Mouse (Mus musculus): ENCODE data around the gene Ap3d1.

The Ap3d1 gene

GRCm38 (mm10) chr10:80703643-80704042 lies 38.4 kb downstream of the Ap3d1 start:
- no peak for DNase-seq (ENCODE audit: low spot score)

GRCm38 (mm10) chr10:80702536-80703390 lies 39.3 kb downstream of the Ap3d1 start:
- DNase-seq (ENCODE audit: low spot score), result peak; percentile 96

DNA sequence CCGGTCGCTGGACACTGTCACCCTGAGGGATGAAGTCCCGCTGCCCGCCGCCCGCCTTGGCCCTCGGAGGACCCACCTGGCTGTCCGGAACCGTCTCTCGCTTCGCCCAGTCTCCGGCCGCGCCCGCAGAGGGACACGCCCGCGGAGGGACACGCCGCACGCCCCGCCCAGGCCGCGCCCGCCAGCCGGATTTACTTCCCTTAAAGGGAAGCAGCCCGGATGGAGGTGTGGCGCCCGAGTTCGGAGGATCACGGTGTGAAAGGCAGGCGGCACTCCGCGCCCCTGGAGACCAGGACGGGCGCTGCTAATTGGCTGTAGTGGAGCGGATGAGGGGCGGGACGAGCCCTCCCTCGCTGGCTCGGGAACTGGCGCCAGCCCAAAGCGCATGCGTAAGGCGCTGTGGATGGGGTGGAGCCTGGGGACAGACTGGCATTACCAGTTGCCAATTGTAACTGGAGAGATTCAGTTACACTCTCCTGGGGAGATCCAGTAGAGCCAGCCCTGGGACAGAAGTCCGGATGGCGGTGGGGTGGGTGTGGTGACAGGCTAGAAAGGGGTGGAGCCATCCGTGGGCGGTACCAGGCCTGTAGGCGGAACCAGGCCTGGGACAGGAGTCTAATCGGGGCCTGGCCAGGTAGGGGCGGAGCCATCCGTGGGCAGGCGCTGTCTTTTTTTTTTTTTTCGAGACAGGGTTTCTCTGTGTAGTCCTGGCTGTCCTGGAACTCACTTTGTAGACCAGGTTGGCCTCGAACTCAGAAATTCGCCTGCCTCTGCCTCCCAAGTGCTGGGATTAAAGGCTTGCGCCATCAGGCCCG lies 40.1 kb downstream of the Ap3d1 start, which contains the start of the genes Mob3a and Izumo4:
Gene Mob3a (minus strand): TSS at position 257 of the 815 bp plus-strand sequence.
Gene Izumo4 (plus strand): TSS at position 464 of the 815 bp plus-strand sequence.
- DNase-seq (ENCODE audit: low spot score), result peak; percentile 99

- DNase-seq (ENCODE audit: low spot score), result no peak
Observed at GRCm38 (mm10) chr10:80700732-80701131, 41.3 kb downstream of the Ap3d1 start.

DNA sequence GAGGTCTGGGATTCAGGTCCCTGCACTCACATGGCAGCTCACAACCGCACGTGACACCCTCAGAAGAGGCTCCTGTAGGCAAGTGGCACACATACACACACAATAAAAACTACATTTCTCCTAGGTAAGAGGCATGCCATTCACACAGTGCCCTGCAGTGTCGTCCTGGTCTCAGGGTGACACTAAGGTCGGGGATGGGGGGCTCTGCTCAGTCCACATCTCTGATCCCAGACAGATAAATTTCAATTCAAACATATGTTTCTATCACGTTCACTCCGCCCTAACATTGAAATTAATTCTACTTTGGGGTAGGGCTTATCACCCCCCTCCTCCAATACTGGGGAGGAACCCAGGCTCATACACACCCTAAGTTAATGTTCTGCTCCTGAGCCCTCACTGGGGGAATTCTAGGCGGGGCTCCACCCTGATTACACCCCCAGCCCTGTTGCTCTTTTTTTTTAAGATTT lies 42.0 kb downstream of the Ap3d1 start:
- no peak for DNase-seq (ENCODE audit: low spot score)

GRCm38 (mm10) chr10:80698605-80699004 lies 43.5 kb downstream of the Ap3d1 start:
- no peak for DNase-seq (ENCODE audit: low spot score)

DNA sequence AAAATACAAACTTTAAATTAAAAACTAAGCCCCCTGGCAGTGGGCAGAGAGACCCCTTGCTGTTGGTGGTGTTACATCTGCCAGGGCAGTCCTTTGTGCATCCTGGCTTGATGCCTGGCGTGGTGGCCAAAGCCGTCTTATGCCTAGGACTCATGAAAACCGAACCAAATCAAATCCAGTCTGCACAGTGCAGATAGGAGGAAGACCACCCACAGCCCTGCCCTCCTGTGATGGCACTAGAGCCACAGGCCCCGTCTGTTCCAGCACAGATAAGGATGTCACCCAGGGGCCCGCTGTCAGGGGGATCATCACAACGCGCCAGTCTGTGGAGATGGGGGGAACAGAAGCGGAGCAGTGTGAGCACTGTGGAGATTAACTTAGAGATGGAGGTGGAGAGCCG lies 44.3 kb downstream of the Ap3d1 start:
- DNase-seq (ENCODE audit: low spot score), result no peak

GRCm38 (mm10) chr10:80697393-80697787 lies 44.7 kb downstream of the Ap3d1 start:
- no peak for DNase-seq (ENCODE audit: low spot score)

GRCm38 (mm10) chr10:80696502-80697392 lies 45.3 kb downstream of the Ap3d1 start:
- DNase-seq (ENCODE audit: low spot score), result no peak

GRCm38 (mm10) chr10:80695801-80696501 lies 46.1 kb downstream of the Ap3d1 start:
- DNase-seq (ENCODE audit: low spot score), result no peak

DNA sequence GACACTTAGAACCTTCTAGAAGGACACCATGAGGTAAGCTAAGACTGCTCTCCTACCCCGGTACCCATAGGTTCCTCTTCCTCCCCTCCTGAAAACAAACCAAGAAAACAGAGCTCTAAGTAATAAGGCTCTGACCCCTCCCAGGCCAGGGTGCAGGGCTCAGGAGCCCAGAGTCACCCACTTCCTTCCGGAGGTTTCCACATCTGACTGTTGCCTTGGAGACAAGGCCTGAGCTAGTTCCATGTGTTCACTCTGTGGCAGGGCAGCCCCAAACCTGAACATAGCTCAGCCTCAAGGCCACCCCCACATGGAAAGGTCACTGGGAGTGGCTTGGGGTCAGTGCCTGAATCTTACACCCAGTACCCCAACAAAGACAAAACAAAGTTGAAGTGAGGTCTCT lies 46.9 kb downstream of the Ap3d1 start:
- DNase-seq (ENCODE audit: low spot score), result no peak

DNA sequence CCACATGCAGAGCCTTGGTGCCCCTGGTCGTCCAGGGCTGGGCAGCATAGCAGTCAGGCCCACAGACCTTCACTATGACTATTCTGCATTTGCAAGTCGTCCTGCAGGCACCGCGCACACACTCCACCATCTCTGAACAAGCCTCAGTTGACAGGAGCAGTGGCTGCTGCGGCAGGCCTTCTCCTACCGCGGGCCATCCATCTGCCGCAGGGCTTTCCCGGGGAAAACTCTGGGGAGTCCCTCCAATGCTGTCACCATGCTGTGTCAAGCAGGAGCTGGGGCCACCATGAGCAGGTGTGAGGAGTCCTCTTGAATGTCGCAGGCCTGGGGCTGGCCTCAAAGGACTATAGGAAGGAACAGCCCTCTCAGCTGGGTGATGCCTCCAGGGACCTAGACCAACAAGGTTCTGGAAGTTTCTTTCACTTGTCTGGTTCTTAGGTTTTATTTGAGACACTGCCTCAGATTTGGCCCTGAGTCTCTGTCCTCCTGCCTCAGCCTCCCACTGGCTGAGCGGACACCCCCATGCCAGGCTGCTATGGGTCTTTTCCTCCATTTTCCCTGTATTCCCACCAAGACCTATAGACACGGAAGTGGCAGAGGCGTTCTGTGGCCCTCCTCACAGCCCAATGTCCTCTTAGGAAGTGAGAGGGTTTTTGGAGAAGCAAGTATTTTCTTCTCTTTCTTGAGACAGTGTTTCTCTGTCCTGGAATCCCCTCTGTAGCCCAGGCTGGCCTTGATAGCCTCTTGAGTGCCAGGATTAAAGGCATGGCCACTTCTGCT lies 47.7 kb downstream of the Ap3d1 start:
- DNase-seq (ENCODE audit: low spot score), result no peak

DNA sequence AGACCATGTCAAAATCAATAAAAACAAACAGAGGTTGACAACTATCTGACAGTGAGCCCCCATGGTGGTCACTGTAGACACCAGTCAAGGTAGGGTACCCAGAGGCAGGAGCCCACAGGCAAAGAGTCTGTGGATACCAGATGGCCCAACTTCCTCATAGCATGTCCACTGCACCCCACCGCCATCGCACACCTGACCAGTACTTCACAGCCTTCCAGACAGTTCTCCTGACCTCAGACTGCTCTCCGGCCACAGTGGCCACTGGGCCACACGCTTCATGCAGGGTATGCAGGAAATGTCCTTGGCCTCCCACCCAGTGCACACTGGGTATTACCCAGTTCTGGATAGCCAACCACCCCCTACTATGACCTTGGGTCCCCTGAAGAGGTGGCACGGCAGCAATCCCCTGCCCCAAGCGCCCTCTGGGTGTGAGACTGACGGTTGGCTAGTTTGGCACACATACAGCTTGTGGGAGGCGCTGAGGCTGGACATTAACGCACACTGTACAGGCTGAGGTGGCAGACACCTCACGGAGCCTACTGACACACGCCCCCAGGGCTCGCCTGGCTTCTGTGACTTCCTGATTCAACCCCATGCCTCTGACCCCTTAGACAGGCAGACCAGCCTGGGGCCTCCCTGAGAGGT lies 48.5 kb downstream of the Ap3d1 start:
- no peak for DNase-seq (ENCODE audit: low spot score)

- no peak for DNase-seq (ENCODE audit: low spot score)
Observed at GRCm38 (mm10) chr10:80692249-80693165, 49.6 kb downstream of the Ap3d1 start.

DNA sequence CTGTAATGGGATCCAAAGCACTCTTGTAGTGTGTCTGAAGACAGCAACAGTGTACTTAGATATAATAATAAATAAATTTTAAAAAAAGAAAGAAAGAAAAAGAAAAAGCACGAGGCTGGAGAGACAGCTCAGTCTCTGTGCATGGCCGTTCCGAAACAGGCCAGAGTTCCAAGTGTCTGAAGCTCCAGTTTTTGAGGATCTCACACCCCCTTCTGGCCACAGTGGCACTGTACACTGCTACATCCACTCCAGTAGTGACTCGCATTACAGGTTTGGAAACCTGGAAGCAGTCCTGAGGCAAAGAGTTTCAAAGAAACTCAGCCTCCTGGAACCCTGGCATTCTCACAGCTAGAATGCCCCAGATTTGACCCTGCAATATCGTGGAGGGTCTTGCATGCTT lies 54.2 kb downstream of the Ap3d1 start:
- peak; percentile 80 for DNase-seq (ENCODE audit: low spot score)

GRCm38 (mm10) chr10:80686617-80687016 lies 55.4 kb downstream of the Ap3d1 start:
- DNase-seq (ENCODE audit: low spot score), result no peak

DNA sequence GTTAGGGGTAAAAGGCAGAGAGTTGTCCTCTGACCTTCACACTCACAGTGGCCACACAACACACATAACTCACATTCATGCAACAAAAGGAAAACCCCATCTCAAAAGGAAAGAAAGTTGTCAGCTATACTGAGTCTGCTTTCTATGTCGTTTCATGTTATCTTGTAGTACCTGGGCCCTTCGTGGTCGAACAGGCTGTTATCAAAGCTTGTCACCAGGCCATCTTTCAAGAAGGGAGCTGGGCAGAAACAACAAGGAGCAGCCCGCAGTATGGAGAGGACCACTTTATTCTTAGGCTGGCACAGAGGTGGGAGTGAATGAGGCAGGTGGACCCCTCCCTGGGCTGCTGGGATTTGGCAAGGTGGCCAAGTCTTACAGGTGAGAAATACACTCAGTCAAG lies 57.1 kb downstream of the Ap3d1 start:
- DNase-seq (ENCODE audit: low spot score), result no peak

- DNase-seq (ENCODE audit: low spot score), result peak; percentile 79
Observed at GRCm38 (mm10) chr10:80684214-80684613, 57.9 kb downstream of the Ap3d1 start.

GRCm38 (mm10) chr10:80683647-80684046 lies 58.4 kb downstream of the Ap3d1 start:
- DNase-seq (ENCODE audit: low spot score), result no peak

All from urinary bladder, postnatal 14 days (tissue).